Comparison of ENCODE assay signal across 8 mouse cellular contexts in genomic region chr10:116472579-116472978, GRCm38 (mm10). TPM values are rescaled to one million over a fixed set of nuclear protein-coding genes. Genes with fewer than 3 reads are reported as not detected.
A peak's percentile ranks its signal among the peaks of the same experiment; 100 is the strongest.
DNase-seq lines count a peak whose midpoint lies in the region; ATAC-seq lines count a peak whose summit lies in the region.

No protein-coding gene starts in this region.

- no peaks in the 10 kb centered on the region for H3K27me3 ChIP-seq in heart, embryonic 10.5 days (ENCODE audit: insufficient read depth, poor library complexity, severe bottlenecking)
- peaks cover 65% of the 10 kb centered on the region for H3K27me3 ChIP-seq in liver, embryonic 12.5 days (replicated peaks)

- H3K36me3 ChIP-seq in heart, embryonic 10.5 days: no peaks in the 10 kb centered on the region
- no peaks in the 10 kb centered on the region for H3K36me3 ChIP-seq in liver, embryonic 12.5 days

- WGBS in heart, embryonic 10.5 days: 8% methylated on average over 5 of the region's 5 CpGs
- 7% methylated on average over 5 of the region's 5 CpGs for WGBS in liver, embryonic 12.5 days (ENCODE audit: insufficient replicate concordance)

- DNase-seq in heart, embryonic 10.5 days (ENCODE audit: low spot score): no peak
- no peak for DNase-seq in heart, postnatal 36 days
- DNase-seq in thymus, postnatal 14 days: peak; percentile 19
- DNase-seq in thymus, postnatal 4 days: no peak
- no peak for DNase-seq in kidney, postnatal 25 days

- H3K9ac ChIP-seq in liver, embryonic 12.5 days: no peak overlapping the region

- H3K4me3 ChIP-seq in heart, embryonic 10.5 days: peak overlapping the region; percentile 77
- H3K4me3 ChIP-seq in liver, embryonic 12.5 days: peak overlapping the region; percentile 64

- intact Hi-C loops in heart, postnatal 36 days (cut with DNase I): loop anchor here (5.0 kb wide), 1 partner anchor 375 kb away; no protein-coding TSS in a partner anchor

- no peaks in the 10 kb centered on the region for H3K9me3 ChIP-seq in heart, embryonic 10.5 days
- H3K9me3 ChIP-seq in liver, embryonic 12.5 days (replicated peaks): peaks cover 7% of the 10 kb centered on the region

- H3K4me2 ChIP-seq in liver, embryonic 12.5 days: peak overlapping the region; percentile 77

- ATAC-seq in liver, embryonic 12.5 days: no peak
- ATAC-seq in erythroid progenitor cell, adult 5-6 weeks (replicated peaks; ENCODE audit: low FRiP score, poor library complexity, severe bottlenecking): no peak
- no peak for ATAC-seq in inflammation-experienced regulatory T-cells, adult 6 months

- H3K4me1 ChIP-seq in heart, embryonic 10.5 days: peaks cover 10% of the 10 kb centered on the region
- peaks cover 21% of the 10 kb centered on the region for H3K4me1 ChIP-seq in liver, embryonic 12.5 days

- H3K27ac ChIP-seq in heart, embryonic 10.5 days: peak overlapping the region; percentile 86
- H3K27ac ChIP-seq in liver, embryonic 12.5 days: no peak overlapping the region

RNA-seq across cellular contexts. Expression of gene Kcnmb4, which starts 1.1 kb away (rescaled TPM):
- 5.0 and 8.0 TPM in 2 replicates for polyA plus RNA-seq in heart, embryonic 10.5 days (2016; fragmentation: Nextera tagmentation; extraction: Ambion mirVana)
- total RNA-seq in heart, postnatal 36 days (2021): under 1 TPM; 0.22 to 0.24 TPM
- polyA plus RNA-seq in liver, embryonic 12.5 days (2016; fragmentation: Nextera tagmentation; extraction: Ambion mirVana): 0.67 and 0.81 TPM in 2 replicates
- total RNA-seq in erythroid progenitor cell, adult 5-6 weeks (2015; ENCODE audit: low replicate concordance): not detected in 2 replicates
- 0.90 TPM in 1 of 2 replicates, not detected in the other for total RNA-seq in erythroid progenitor cell, adult 5-6 weeks (2017; ENCODE audit: low replicate concordance)
- 1 to 10 TPM; 1.6 to 2.1 (median 1.9) TPM for polyA plus RNA-seq in inflammation-experienced regulatory T-cells, adult 6 months (2017; shearing (Covaris generic))
